Mouse (Mus musculus): ENCODE results near the gene Ssc5d.

DNA sequence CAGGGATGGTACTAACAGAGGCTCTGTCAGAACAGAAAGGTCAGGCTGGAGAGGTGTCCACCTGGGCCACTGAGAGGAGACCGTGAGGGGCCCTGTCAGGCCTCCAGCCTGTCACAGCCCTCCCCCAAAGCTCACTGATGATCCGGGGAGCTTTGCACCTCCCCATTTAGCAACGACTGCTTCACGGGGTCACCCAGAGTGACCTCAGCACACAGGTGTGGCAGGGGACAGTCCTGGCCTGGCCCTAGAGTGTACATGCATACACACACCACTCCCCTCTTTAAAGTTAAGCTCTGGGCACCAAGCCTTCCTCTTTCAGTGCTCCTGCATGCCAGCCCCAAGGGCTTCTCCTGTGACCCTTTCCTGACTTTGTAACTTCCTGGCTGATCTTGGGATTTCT lies 49.9 kb downstream of the Ssc5d start:
- TF ChIP-seq CTCF (IDR thresholded peaks at IDR 0.05; ENCODE audit: extremely low read depth, insufficient read length, insufficient replicate concordance, low read depth, low read length) (no peak), POLR2A (IDR thresholded peaks at IDR 0.05; ENCODE audit: low read depth, low read length) (no peak)

Measured in small intestine, adult 2 months (tissue).